Mouse (Mus musculus): ENCODE measurements around the gene Ssh3. TPM values are rescaled to one million over a fixed set of nuclear protein-coding genes. Genes with fewer than 3 reads are reported as not detected.

Gene Ssh3
- polyA plus RNA-seq, 1 experiment: 0.17 TPM

DNA sequence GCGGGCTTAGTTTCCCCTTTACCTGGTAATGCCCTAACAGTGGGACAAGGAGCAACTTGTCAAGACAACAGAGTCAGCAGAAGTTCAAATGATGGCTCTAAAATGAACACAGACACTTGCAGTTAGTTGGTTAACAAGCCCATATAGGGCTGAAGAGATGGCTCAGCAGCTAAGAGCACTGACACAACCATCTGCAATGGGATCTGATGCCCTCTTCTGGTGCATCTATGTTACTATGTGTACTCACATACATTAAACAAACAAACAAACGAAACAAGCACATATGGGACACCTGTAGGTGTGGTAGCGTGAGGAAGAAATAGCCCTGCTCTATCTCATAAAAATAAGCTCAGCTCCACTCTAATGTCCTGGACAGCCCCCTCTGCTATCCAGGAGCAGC is 26.6 kb downstream of the Ssh3 start:
- H3ac ChIP-seq (ENCODE audit: control insufficient read depth, insufficient read length): no peak overlapping the region
- no peak overlapping the region for H3K4me3 ChIP-seq
- no peaks in the 10 kb centered on the region for H3K27me3 ChIP-seq (ENCODE audit: control insufficient read depth, insufficient read depth, insufficient read length)
- no peak overlapping the region for H3K4me2 ChIP-seq (ENCODE audit: low read depth)
- TF ChIP-seq MYOG (IDR thresholded peaks at IDR 0.05; ENCODE audit: control insufficient read depth in 1 of 3, insufficient read depth in 1 of 3, insufficient read length in 2 of 3, low read depth in 2 of 3): no peak
- TF ChIP-seq POLR2AphosphoS2 (IDR thresholded peaks at IDR 0.05; ENCODE audit: insufficient read length, low read depth): no peak
- no peak for TF ChIP-seq TCF3 (IDR thresholded peaks at IDR 0.05; ENCODE audit: insufficient read length, low read depth)
- no peak for TF ChIP-seq MAX (IDR thresholded peaks at IDR 0.05; ENCODE audit: low read depth)
- TF ChIP-seq TCF12 (IDR thresholded peaks at IDR 0.05; ENCODE audit: insufficient read depth, poor library complexity, severe bottlenecking): no peak
- TF ChIP-seq SRF (IDR thresholded peaks at IDR 0.05; ENCODE audit: control insufficient read depth, insufficient read length, low read depth): no peak
- no peak for TF ChIP-seq REST (IDR thresholded peaks at IDR 0.05; ENCODE audit: insufficient read depth, insufficient read length)
- TF ChIP-seq CEBPB (IDR thresholded peaks at IDR 0.05; ENCODE audit: insufficient read depth, poor library complexity, severe bottlenecking): no peak
- TF ChIP-seq POLR2A (IDR thresholded peaks at IDR 0.05; ENCODE audit: insufficient read length, low read depth): no peak
- TF ChIP-seq MYOD1 (IDR thresholded peaks at IDR 0.05; ENCODE audit: control insufficient read depth in 1 of 3, insufficient read length in 2 of 3, low read depth in 2 of 3): no peak
- no peak for TF ChIP-seq E2F4 (IDR thresholded peaks at IDR 0.05; ENCODE audit: insufficient read depth)
- no peak for TF ChIP-seq USF1 (IDR thresholded peaks at IDR 0.05; ENCODE audit: low read depth)
- no peaks in the 10 kb centered on the region for H3K79me2 ChIP-seq (ENCODE audit: control insufficient read depth, insufficient read depth)
- no peaks in the 10 kb centered on the region for H3K36me3 ChIP-seq (ENCODE audit: control insufficient read depth, insufficient read depth)

DNA sequence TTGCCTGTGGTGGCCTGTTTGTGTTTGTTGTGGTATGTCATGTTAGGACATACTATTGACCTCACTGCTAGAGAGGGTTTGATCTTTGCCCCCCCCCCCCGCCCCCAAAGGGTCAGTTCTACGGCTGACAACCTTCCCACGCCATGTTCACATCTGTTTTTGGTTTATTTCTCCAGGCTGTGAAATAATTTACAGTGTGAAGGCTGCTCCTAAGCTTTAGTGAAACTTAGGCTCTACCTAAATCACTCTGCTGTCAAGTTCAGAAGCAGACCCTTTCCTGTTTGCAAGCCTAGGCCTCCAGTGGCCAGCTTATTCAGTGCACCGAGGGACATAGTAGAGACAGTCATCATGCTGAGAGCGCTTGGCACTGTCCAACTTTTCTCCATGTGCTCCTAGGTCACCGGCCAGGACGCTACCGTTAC is 28.7 kb downstream of the Ssh3 start:
- H3K36me3 ChIP-seq (ENCODE audit: control insufficient read depth, insufficient read depth): no peaks in the 10 kb centered on the region
- no peaks in the 10 kb centered on the region for H3K79me2 ChIP-seq (ENCODE audit: control insufficient read depth, insufficient read depth)
- no peak overlapping the region for H3ac ChIP-seq (ENCODE audit: control insufficient read depth, insufficient read length)
- no peaks in the 10 kb centered on the region for H3K27me3 ChIP-seq (ENCODE audit: control insufficient read depth, insufficient read depth, insufficient read length)
- no peak overlapping the region for H3K4me3 ChIP-seq
- no peak overlapping the region for H3K4me2 ChIP-seq (ENCODE audit: low read depth)
- TF ChIP-seq MYOD1 (IDR thresholded peaks at IDR 0.05; ENCODE audit: control insufficient read depth in 1 of 3, insufficient read length in 2 of 3, low read depth in 2 of 3): no peak
- no peak for TF ChIP-seq CEBPB (IDR thresholded peaks at IDR 0.05; ENCODE audit: insufficient read depth, poor library complexity, severe bottlenecking)
- TF ChIP-seq USF1 (IDR thresholded peaks at IDR 0.05; ENCODE audit: low read depth): no peak
- TF ChIP-seq MYOG (IDR thresholded peaks at IDR 0.05; ENCODE audit: control insufficient read depth in 1 of 3, insufficient read depth in 1 of 3, insufficient read length in 2 of 3, low read depth in 2 of 3): no peak
- no peak for TF ChIP-seq SRF (IDR thresholded peaks at IDR 0.05; ENCODE audit: control insufficient read depth, insufficient read length, low read depth)
- TF ChIP-seq MAX (IDR thresholded peaks at IDR 0.05; ENCODE audit: low read depth): no peak
- no peak for TF ChIP-seq REST (IDR thresholded peaks at IDR 0.05; ENCODE audit: insufficient read depth, insufficient read length)
- no peak for TF ChIP-seq POLR2AphosphoS2 (IDR thresholded peaks at IDR 0.05; ENCODE audit: insufficient read length, low read depth)
- TF ChIP-seq TCF3 (IDR thresholded peaks at IDR 0.05; ENCODE audit: insufficient read length, low read depth): no peak
- TF ChIP-seq TCF12 (IDR thresholded peaks at IDR 0.05; ENCODE audit: insufficient read depth, poor library complexity, severe bottlenecking): no peak
- TF ChIP-seq POLR2A (IDR thresholded peaks at IDR 0.05; ENCODE audit: insufficient read length, low read depth): no peak
- TF ChIP-seq E2F4 (IDR thresholded peaks at IDR 0.05; ENCODE audit: insufficient read depth): no peak

DNA sequence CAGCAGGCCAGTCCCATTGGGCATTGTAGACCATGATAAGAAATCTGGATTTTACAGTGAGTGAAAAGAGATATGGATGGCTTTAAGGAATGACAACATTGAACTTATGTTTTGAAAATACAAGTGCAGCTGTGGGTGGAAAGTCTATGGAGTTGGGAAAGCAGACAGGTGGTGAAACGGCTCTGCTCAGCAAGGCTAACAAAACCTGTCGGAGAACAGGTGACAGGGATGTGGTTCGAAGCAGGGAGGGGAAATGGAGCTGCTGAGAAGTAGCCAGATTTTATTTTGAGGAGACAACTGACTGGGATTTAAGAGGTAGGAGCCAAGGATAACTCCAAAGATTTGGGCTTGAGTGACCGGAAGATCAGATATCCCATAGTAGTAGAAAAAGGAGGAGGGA is 34.4 kb downstream of the Ssh3 start:
- Histone ChIP-seq H3ac (ENCODE audit: control insufficient read depth, insufficient read length) (no peak overlapping the region), H3K4me3 (no peak overlapping the region), H3K79me2 (ENCODE audit: control insufficient read depth, insufficient read depth) (peaks cover 8% of the 10 kb centered on the region), H3K4me2 (ENCODE audit: low read depth) (no peak overlapping the region), H3K36me3 (ENCODE audit: control insufficient read depth, insufficient read depth) (no peaks in the 10 kb centered on the region), H3K27me3 (ENCODE audit: control insufficient read depth, insufficient read depth, insufficient read length) (no peaks in the 10 kb centered on the region)
- peak in 2 of 3 experiments; percentile 38 to 77 for TF ChIP-seq MYOD1 (IDR thresholded peaks at IDR 0.05; ENCODE audit: control insufficient read depth in 1 of 3, insufficient read length in 2 of 3, low read depth in 2 of 3)
- TF ChIP-seq MAX (IDR thresholded peaks at IDR 0.05; ENCODE audit: low read depth): no peak
- no peak for TF ChIP-seq TCF3 (IDR thresholded peaks at IDR 0.05; ENCODE audit: insufficient read length, low read depth)
- TF ChIP-seq TCF12 (IDR thresholded peaks at IDR 0.05; ENCODE audit: insufficient read depth, poor library complexity, severe bottlenecking): peak; percentile 44
- no peak for TF ChIP-seq USF1 (IDR thresholded peaks at IDR 0.05; ENCODE audit: low read depth)
- no peak for TF ChIP-seq REST (IDR thresholded peaks at IDR 0.05; ENCODE audit: insufficient read depth, insufficient read length)
- no peak for TF ChIP-seq E2F4 (IDR thresholded peaks at IDR 0.05; ENCODE audit: insufficient read depth)
- peak in 1 of 3 experiments; percentile 62 for TF ChIP-seq MYOG (IDR thresholded peaks at IDR 0.05; ENCODE audit: control insufficient read depth in 1 of 3, insufficient read depth in 1 of 3, insufficient read length in 2 of 3, low read depth in 2 of 3)
- no peak for TF ChIP-seq CEBPB (IDR thresholded peaks at IDR 0.05; ENCODE audit: insufficient read depth, poor library complexity, severe bottlenecking)
- TF ChIP-seq SRF (IDR thresholded peaks at IDR 0.05; ENCODE audit: control insufficient read depth, insufficient read length, low read depth): no peak
- TF ChIP-seq POLR2AphosphoS2 (IDR thresholded peaks at IDR 0.05; ENCODE audit: insufficient read length, low read depth): peak; percentile 5
- no peak for TF ChIP-seq POLR2A (IDR thresholded peaks at IDR 0.05; ENCODE audit: insufficient read length, low read depth)

DNA sequence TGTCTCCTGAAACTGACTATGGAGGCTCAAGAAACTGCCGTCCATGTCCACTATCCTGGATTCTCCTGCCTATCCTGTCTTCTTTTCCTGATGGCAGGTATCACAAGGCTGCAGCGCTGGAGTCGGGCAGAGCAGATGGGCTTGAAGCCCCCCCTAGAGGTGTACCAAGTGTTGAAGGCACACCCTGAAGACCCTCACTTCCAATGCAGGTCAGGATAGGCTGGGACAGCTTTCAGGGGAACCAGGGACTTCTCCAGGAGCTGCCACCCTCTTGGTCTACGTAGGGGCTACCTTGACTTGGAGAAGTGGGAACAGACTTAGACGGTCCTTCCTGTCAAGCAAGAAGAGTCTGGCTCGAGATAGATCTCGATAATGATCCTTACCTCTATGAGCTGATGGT is 36.3 kb downstream of the Ssh3 start:
- H3K36me3 ChIP-seq (ENCODE audit: control insufficient read depth, insufficient read depth): no peaks in the 10 kb centered on the region
- H3K27me3 ChIP-seq (ENCODE audit: control insufficient read depth, insufficient read depth, insufficient read length): no peaks in the 10 kb centered on the region
- no peak for TF ChIP-seq CEBPB (IDR thresholded peaks at IDR 0.05; ENCODE audit: insufficient read depth, poor library complexity, severe bottlenecking)
- no peak for TF ChIP-seq USF1 (IDR thresholded peaks at IDR 0.05; ENCODE audit: low read depth)
- TF ChIP-seq MAX (IDR thresholded peaks at IDR 0.05; ENCODE audit: low read depth): no peak
- TF ChIP-seq TCF12 (IDR thresholded peaks at IDR 0.05; ENCODE audit: insufficient read depth, poor library complexity, severe bottlenecking): no peak
- no peak for TF ChIP-seq MYOD1 (IDR thresholded peaks at IDR 0.05; ENCODE audit: control insufficient read depth in 1 of 3, insufficient read length in 2 of 3, low read depth in 2 of 3)
- TF ChIP-seq REST (IDR thresholded peaks at IDR 0.05; ENCODE audit: insufficient read depth, insufficient read length): no peak
- no peak for TF ChIP-seq TCF3 (IDR thresholded peaks at IDR 0.05; ENCODE audit: insufficient read length, low read depth)
- no peak for TF ChIP-seq POLR2A (IDR thresholded peaks at IDR 0.05; ENCODE audit: insufficient read length, low read depth)
- no peak for TF ChIP-seq SRF (IDR thresholded peaks at IDR 0.05; ENCODE audit: control insufficient read depth, insufficient read length, low read depth)
- TF ChIP-seq MYOG (IDR thresholded peaks at IDR 0.05; ENCODE audit: control insufficient read depth in 1 of 3, insufficient read depth in 1 of 3, insufficient read length in 2 of 3, low read depth in 2 of 3): no peak
- no peak for TF ChIP-seq E2F4 (IDR thresholded peaks at IDR 0.05; ENCODE audit: insufficient read depth)
- no peak for TF ChIP-seq POLR2AphosphoS2 (IDR thresholded peaks at IDR 0.05; ENCODE audit: insufficient read length, low read depth)
- H3ac ChIP-seq (ENCODE audit: control insufficient read depth, insufficient read length): no peak overlapping the region
- H3K4me3 ChIP-seq: peak overlapping the region; percentile 29
- H3K79me2 ChIP-seq (ENCODE audit: control insufficient read depth, insufficient read depth): peaks cover 8% of the 10 kb centered on the region
- peak overlapping the region; percentile 98 for H3K4me2 ChIP-seq (ENCODE audit: low read depth)

Data from myocyte (in vitro differentiated cells).